Mouse (Mus musculus): ENCODE measurements around the gene BC051142.

BC051142 gene

GRCm38 (mm10) chr17:34507591-34507990 lies 109.0 kb downstream of the BC051142 start:
- no peak for DNase-seq (ENCODE audit: low spot score in 2 of 2)

All from frontal cortex, postnatal 25 days (tissue).